Mouse (Mus musculus) mouse embryonic stem cell (cell line): ENCODE results near the gene Olig3.

Experiments
- in situ Hi-C, 2 experiments: fragments of 300-500 bp; cut with MboI; formaldehyde crosslinking; loops; 1 replicate in 1 of 2; 3 replicates in 1 of 2; pipeline ENCODE4 v1.14.3; 2019 to 2020; ENCODE audit warnings: low sequenced_read_pairs in 2 of 2, low pct_unique_long_range_greater_than_20kb in 1 of 2, mixed read lengths in 1 of 2; ENCODE audit not compliant: unreplicated experiment in 1 of 2

Gene Olig3

GRCm38 (mm10) chr10:19356071-19356583 is at the start of gene Olig3:
Gene Olig3, plus strand, starts transcription at chr10:19356533.
- in situ Hi-C loops, result no loop called here

- in situ Hi-C loops, result no loop called here
These were observed 46.5 kb upstream of the Olig3 start for GRCm38 (mm10) chr10:19309681-19310395.

- in situ Hi-C loops, result no loop called here
These were observed 45.9 kb upstream of the Olig3 start for GRCm38 (mm10) chr10:19310471-19310870.

- in situ Hi-C loops, result no loop called here
These were observed 38.1 kb upstream of the Olig3 start for GRCm38 (mm10) chr10:19317962-19318812.

GRCm38 (mm10) chr10:19321781-19322180 is 34.6 kb upstream of the Olig3 start:
- in situ Hi-C loops, result no loop called here

- in situ Hi-C loops, result no loop called here
These were observed 27.0 kb upstream of the Olig3 start for GRCm38 (mm10) chr10:19329191-19329777.

- in situ Hi-C loops, result no loop called here
These were observed 22.9 kb upstream of the Olig3 start for GRCm38 (mm10) chr10:19333425-19333824.

GRCm38 (mm10) chr10:19338695-19339630 is 17.4 kb upstream of the Olig3 start:
- in situ Hi-C loops, result no loop called here

- in situ Hi-C loops, result no loop called here
These were observed 12.3 kb upstream of the Olig3 start for GRCm38 (mm10) chr10:19344039-19344438.

GRCm38 (mm10) chr10:19349326-19349725 is 7.0 kb upstream of the Olig3 start:
- in situ Hi-C loops, result no loop called here

- in situ Hi-C loops, result no loop called here
These were observed 4.1 kb upstream of the Olig3 start for GRCm38 (mm10) chr10:19352006-19352877.

GRCm38 (mm10) chr10:19352878-19353301 is 3.4 kb upstream of the Olig3 start:
- in situ Hi-C loops, result no loop called here

GRCm38 (mm10) chr10:19353631-19354030 is 2.7 kb upstream of the Olig3 start:
- in situ Hi-C loops, result no loop called here

GRCm38 (mm10) chr10:19354146-19354545 is 2.2 kb upstream of the Olig3 start:
- in situ Hi-C loops, result no loop called here

GRCm38 (mm10) chr10:19355076-19355475 is 1.3 kb upstream of the Olig3 start:
- in situ Hi-C loops, result no loop called here

GRCm38 (mm10) chr10:19356720-19357641 is 648 bp downstream of the Olig3 start:
- in situ Hi-C loops, result no loop called here
